Mouse (Mus musculus): ENCODE results near the gene Prdm4.

Gene Prdm4

DNA sequence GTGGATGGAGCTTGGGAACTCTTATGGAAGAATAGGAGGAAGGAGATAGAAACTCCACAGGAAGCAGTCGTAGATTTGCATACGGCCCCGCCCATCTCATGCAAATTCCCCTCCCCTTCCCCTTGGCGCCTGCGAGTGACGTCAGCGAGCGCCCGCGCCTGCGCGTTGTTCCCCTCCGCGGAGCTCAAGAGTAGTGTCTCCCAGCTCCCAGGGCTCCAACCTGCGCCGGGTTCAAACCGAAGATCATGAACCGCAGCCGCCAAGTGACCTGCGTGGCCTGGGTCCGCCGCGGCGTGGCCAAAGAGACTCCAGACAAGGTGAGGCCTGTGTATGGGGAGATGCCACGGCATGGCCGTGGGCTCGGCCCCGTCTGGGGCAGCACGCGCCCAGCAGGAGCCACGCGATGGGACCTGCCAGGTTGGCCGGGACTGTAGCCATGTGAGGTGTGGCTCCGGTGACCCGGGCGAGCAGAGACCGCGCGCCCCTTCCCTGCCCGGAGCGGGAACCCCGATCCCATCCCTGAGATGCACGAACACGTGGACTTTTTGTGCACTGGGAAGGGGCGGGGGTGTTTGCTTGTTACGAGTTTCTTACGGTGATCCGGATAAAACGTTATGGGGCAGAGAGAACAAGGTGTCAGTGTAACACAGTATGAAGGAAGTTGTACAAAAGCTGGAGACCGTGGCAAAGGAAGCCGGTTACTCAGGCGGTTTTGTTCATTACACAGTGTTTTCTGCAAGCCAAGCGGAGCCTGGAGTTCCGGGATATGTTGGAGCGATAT, 45.1 kb downstream of the Prdm4 start:
- in situ Hi-C loops (cut with MboI, MseI), result no loop called here

DNA sequence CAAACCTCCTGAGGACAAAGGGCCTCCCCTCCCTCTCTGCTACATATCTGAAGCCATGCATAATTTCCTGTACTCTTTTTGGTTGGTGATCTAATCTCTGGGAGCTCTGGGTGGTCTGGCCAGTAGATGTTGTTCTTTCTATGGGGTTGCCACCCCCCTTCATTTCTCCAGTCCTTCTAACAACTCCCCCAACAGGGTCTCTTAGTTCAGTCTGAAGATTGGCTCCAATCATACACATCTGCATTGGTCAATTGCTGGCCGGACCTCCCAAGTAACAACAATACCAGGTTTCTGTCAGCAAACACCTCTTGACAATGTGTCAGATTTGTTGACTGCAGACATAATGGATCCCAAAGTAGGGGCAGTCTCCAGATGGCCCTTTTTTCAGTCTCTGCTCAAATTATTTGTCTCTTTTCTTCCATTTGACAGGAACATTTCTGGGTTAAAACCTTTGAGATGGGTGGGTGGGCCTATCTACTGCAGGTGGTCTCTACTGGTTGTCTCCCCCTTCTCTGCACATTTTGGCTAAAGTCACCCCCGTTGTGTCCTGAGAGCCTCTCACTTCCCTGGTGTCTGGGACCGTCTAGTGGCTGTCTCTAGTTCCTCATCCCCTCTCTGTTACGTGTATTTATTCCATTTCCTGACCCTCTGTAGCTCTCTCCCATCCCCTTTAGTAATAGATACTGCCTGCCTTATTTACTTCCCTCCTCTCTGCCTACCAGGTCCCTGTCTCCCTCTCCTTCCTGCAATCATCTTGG, 70.7 kb downstream of the Prdm4 start:
- in situ Hi-C loops (cut with MboI, MseI), result no loop called here
